Mouse (Mus musculus) kidney, adult 11 months (tissue): ENCODE results near the gene Slc35a3.
"Not testable (repeated sequence)": the region's sequence is repeated elsewhere in the genome, so short reads cannot be mapped to it uniquely, and the experiment has no call there.

Source experiments
- DNase-seq: peaks from one replicate; pipeline ENCODE4 v3.0.0; 2022

Gene Slc35a3

DNA sequence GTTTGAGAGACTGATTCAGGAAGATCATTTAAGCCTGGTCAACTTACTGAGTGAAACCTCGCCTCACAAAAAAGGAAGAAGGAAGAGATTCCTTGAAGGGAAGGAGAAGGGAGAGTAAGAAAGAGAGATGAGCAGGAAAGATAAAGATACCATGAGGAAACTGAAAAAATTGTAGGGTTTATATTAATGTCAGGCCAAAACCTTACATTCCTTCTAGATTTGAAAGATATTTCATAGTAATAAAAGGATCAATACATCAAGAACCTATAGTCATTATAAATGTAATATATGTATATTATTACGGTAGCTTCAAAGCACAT lies 17.0 kb downstream of the Slc35a3 start:
- no peak for DNase-seq

DNA sequence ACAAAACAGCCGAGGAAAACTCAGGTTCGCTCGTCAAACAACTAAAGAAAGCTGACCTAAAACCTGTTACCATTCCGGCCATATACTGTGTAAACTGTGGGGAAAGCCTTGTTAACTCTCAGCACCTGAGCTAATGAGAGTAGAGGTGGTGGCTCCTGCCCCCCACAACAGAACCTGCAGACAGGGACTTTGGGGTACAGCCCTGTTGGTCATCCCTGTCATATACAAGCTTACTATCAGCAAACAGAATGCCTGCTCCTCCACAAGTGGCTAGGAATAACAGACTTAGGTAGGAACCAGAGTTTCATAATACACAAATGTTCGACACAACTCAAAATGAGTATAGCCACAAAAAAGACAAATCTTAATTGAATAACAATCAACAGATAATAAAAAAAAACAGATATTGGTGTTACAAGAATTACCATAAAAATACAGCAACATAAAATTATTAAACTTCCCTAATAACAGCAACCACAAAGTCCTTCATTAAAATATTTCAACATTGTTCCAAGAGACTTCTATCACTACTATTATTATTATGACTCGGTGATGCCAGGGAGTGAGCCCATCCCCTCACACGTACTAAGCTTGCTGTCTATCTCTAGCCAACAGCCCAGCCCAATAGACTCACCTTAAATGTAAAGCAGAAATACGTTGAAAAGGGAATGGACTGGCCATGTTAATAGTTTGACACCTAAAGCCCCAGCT lies 17.5 kb downstream of the Slc35a3 start:
- no peak for DNase-seq

DNA sequence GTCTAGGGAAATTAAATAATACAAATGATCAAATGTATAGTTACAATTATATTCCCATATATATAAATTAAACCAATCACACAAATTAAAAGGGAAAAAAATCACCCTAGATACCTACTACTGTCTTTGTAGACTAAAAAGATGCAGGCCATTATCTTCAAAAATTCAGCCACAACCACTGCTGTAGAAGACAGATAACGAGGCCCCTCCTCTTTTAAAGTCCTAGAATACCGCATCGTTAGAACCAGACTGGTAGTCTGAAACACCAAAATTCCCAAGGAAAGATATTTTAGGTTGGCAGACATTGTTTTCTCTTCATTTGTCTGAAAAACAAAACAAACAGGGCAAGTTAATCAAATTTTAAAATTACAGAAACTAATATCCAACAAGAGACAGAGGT lies 18.3 kb downstream of the Slc35a3 start:
- no peak for DNase-seq

DNA sequence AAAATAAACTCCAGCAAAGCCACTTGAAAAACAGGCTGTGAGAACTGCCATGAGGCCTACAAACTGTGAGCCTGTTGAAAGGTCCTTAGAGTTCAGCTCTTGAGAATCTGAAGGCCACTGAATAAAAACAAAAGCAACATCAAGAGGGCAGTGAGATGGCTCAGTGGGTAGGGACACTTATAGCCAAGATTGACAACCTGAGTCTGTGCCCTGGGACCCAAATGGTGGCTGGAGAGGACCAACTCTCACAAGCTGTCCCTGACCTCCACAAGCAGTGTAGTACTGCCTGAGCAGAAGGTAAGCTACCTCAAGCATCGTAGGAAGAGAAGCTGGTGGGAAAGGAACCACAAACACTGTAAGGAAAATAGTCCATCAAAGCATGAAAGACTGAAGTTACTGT lies 31.5 kb downstream of the Slc35a3 start, which contains the start of gene Gm43191:
Gene Gm43191 (minus strand): TSS at position 101 of the 400 bp plus-strand sequence.
- DNase-seq, result no peak

DNA sequence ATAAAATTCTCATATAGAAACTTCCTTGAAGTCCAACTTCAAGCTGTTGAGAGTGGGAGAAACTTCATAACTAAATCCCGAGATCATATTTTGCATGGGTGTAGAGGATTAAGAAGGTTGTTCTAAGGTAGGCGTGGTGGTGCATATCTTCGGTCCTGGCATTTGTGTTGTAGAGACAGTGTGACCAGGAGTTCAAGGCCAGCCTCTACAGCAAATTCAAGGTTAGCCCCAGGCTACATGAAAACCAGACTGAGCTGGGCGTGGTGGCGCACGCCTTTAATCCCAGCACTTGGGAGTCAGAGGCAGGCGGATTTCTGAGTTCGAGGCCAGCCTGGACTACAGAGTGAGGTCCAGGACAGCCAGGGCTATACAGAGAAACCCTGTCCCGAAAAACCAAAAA lies 48.4 kb downstream of the Slc35a3 start:
- not testable (repeated sequence) for DNase-seq

DNA sequence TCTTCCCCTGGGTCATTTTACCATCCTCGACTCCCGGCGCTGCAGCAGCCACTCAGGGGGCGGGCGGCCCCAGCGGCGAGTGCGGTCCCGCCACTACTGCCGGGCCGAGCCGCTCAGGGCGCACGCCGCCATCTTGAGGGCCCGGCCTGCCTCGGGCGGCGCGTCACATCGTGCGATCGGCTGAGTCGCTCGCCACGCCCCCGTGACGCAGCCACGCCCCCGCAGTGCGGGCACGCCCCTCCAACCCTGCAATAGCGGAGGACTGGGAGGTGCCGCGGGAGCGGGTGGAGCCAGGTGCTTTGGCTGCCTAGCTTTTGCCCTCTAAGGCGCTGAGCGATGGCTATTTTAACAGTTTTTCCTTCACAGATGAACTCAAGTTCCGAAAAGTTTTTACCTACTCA lies 50.2 kb downstream of the Slc35a3 start, which contains the start of gene Mfsd14a:
Gene Mfsd14a (minus strand): TSS at position 215 of the 401 bp plus-strand sequence.
- peak; percentile 98 for DNase-seq

DNA sequence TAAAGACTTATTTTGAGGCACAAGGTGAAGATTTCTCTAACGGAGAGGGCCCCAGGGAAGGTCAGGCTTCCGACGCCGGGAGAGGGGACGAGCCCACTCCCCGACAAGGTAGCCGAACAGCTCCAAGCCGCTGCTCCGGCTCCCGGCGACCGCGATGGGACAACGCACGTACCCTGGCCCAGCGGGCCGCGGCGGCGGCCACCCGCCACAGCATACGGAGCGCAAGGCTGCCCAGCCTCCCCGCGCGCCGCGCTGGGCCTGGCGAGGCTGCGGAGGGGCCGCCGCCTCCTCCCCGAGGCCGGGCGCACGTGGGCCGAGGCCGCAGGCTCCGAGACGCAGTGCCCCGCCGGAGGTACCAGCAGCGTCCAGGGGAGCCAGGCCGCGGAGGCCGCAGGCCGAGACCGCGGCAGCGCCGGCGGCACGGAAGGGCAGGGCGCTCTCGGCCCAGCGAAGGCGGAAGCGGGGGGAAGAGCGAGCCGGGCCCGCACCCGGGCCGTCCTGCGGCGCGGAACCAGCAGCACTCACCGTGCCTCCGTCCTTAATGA lies 50.7 kb downstream of the Slc35a3 start:
- DNase-seq, result no peak

DNA sequence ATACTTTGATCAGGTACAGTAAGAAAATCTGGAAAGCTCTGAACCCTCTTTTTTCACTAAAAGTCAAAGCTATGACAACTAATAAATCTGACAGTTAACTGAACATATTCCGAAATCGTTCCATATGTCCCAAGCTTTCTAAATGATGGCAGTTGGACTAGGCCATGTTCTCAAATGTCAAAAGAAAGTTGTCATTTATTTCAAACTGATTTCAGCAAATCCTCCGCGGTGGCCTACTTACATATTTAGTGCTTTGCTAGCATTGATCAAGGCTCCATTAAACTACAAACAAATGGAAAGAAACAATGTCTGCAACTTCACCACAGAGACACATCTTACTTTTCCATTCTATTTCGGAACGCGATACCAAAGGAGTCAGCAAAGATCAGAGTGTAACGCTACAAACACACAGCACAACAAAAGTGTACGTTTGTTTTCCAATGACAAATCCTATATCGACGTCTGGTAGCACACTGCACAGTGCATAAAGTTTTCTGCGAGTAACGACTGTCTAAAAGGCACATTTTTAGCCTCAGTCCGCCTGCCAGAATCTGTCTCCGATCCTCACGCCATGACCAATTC lies 51.3 kb downstream of the Slc35a3 start:
- no peak for DNase-seq

DNA sequence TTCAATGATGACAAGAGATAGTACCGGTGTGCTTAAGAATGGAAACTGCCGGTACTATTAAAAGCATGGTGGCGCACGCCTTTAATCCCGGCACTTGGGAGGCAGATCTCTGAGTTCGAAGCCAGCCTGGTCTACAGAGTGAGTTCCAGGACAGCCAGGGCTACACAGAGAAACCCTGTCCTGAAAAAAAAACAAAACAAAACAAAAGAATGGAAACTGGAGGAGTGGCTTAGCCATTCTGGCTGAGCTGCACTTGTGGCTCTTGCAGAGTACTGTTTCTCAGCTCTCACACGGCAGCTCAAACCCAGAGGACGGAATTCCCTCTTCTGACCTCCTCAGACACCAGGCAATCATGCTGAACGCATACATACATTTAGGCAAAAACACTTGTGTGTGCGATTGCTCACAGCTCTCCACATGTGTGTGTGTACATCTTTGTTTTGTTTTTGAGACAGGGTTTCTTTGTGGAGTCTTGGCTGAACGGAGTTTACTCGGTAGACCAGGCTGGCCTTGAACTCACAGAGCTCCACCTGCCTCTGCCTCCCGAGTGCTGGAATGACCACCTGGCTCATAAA lies 52.7 kb downstream of the Slc35a3 start:
- no peak for DNase-seq

DNA sequence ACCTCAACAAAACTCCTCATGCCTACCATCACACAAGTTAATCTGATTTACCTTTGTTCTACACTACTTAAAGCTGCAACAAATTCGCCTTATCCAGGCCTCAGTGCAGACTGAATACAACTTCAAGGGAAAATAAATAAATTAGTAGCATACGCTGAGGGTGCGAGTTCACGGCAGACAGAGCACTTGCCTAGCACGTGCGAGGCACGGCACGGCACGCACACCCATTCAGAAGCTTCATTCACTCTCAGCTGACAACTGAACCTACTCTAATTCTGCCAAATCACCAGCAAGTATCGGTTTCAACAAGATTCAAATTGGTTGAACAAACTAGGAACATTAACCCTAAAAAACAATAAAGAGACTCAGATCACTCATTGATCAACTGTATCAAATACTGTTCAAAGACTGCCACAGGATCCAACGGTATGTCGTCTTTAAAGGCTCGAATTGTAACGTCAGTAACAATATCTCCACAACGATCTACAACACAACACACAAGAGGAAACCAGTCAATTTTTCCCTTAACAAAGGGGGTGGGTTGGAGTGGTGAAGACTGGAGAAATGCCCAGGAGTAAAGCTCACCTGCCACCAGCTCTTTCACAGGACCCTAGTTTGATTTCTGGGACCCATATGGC lies 53.6 kb downstream of the Slc35a3 start:
- DNase-seq, result peak; percentile 8

DNA sequence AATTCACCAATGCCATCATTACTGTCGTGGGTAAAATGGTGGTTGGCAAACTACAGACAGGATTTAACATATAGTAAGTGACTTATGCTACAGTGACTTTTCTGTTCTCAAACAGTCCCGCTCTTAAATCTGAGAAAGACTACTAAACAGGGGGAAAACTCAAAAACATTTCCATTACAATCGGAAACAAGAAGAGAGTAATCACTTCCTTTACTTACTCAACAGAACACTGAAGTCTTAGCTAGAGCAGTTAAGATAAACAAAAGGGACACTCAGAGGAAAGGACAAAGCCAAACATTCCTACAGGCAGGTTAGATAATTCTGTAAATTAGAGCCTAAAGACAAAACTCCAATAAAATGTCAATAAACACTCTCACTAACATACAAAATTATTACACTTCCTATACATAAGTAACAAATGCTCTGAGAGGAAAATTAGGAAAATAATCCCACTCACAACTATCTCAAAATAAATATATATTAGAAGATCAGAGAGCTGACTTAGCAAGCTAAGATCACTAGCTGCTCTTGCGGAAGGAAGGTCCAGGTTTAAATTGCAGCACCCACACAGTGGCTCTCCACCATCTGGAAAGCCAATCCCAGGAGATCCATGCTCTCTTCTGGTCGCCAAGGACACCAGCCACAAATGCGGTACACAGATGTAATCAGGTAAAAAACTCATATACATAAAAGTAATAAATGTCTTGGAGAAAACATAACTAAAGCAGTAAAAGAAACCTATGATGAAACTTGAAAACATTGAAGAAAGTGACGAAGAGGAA lies 56.3 kb downstream of the Slc35a3 start:
- DNase-seq, result no peak

DNA sequence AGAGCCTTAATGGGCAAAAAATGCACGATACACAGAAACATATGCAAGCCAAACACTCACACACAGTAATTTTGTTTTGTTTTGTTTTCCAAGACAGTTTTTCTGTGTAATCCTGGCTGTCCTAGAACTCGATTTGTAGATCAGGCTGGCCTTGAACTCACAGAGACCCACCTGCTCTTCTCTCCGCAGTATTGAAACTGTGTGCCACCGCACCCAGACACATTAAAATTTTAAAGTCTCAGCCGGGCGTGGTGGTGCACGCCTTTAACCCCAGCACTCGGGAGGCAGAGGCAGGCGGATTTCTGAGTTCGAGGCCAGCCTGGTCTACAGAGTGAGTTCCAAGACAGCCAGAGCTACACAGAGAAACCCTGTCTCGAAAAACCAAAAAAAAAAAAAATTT lies 58.6 kb downstream of the Slc35a3 start:
- not testable (repeated sequence) for DNase-seq

DNA sequence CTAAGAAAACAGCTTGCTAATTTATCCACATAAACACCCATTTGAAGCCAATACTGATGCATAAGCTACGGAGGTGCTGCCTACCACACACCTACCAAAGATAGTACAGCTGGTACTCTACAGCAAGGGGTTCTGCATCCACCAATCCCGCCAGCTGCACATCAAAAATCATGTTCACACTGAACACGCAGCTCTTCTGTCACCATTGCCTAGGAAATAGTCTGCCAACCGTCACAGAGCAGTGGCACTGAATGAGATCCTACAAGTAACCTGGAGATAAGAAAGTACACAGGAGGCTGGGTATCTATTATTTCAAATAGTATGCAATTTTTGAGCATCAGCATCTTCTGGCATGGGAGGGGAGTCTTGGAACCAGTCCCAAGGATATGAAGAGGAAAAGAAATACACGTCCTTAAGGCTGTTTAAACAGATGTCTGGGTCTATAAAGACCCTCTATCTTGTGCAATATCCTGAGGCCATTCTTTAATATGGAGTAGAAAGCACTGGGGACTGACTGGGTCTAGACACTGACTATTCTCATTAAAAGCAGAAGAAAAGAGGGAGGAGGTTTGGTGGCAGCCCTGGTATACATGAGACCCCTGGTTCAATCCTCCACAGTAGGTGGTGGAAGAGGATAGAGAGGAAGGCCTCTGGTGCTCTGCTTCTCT lies 59.2 kb downstream of the Slc35a3 start:
- DNase-seq, result no peak

DNA sequence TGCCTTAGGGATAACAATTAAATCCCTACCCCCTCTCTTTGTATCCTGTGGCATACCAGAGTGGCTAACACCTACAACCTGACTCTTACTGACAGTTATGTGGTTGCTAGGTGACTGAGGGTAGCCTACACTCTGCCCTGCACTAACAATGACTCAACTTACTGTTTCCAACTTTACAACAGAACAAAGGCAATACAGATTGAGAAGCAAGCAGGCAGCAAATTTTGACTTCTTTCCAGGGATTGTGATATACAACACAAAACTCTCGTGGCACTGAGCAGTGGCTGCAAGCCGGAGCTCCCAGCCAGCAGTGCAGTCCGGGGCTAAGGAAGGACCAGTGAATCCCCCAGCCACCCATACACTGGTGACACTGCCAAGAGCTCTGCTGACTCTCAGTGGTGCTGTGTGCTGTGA lies 60.6 kb downstream of the Slc35a3 start:
- DNase-seq, result no peak

DNA sequence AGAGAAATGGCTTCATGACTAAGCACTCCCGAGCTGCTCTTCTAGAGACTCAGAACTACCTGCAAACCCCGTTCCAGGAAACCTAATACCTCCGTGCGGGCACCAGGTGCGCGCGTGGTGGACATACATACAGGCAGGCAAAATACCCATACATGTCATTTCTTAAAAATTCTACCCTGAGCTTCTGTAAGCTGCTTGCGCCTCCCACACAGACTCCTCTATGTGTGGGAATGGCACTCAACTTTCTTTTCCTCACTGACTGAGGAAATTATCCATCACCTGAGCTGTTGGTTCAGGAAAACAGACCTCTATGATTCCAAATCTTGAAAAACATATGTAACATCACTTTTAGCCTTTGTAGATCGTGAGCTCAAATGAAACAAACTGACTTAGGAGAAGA lies 61.9 kb downstream of the Slc35a3 start:
- DNase-seq, result no peak

DNA sequence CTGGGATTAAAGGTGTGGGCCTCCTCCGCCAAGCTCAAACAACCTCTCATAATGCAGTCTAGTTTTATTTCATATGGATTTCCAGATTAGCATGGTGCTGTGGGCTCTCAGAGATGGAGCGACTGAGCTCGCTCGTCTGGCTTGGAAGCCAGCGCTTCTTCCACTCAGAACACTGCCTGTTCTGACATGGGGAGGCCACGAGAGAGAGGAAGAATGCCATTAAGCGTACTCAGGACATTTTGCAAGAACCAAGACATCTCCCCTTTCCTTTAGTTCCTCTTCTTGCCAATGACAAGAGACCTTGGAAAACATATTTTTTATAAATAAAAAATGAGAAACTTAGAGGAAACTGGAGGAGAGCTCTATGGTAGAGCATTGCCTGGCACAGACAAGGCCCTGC lies 63.8 kb downstream of the Slc35a3 start:
- DNase-seq, result no peak

DNA sequence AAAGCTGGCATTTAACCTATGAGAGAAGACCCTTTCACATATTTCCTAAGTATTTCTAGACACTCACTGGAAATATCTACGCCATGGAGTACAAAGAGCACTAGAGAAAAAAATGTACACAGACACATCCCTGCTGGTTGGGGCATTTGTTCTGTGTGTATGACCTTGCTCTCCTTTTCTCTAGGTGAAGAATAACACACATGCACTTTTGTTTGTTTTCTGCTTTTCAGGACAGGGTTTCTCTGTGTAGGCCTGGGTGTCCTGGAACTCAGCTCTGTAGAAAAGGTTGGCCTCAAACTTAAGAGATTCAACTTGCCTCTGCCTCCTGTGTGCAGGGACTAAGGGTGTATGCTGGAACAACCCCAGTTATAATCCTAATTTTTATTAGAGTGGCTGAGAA lies 66.2 kb downstream of the Slc35a3 start:
- DNase-seq, result no peak

DNA sequence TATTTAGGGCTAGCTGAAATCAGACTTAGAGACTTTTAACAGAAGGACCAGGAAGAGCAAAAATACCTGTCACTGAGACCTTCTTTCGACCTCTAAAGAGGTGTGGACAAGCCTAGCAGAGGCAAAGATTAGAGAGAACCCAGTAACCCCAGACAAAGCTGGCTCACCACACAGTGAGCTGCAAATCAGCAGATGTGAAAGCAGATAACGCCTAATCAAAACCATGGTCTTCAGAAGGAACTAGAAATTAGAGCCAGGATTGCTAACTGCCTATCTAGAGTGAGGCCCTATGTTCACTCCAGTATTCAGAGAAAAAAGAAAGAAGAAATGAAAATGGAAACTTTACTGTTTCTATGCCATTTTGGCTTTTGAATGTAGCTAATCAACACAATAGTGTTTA lies 70.3 kb downstream of the Slc35a3 start:
- no peak for DNase-seq

DNA sequence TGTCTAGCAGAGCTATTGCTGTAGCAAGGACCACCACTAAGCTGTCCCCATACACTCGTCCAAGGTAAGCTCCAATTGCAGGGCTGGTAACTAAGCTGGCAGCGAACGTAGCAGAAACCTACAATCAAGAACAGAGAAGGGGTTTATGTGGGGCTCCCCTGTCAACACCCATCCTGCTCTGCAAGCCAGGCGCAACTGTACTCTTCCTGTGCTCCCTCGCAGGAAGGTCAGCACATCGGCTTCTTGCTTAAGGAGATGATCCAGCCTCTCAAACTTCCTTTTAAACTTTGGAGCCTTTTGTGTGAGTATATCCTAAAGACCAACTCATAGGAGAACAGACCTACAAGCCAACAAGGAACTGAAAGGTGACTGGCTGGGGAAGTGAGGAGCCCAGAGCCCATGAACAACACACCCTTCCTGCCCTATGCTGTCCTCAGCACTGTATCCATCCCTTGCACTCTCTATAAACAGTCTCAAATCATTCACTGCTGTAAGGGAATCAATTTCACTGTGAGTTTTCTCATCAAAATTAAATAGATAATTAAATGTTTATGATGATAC lies 70.7 kb downstream of the Slc35a3 start:
- no peak for DNase-seq

DNA sequence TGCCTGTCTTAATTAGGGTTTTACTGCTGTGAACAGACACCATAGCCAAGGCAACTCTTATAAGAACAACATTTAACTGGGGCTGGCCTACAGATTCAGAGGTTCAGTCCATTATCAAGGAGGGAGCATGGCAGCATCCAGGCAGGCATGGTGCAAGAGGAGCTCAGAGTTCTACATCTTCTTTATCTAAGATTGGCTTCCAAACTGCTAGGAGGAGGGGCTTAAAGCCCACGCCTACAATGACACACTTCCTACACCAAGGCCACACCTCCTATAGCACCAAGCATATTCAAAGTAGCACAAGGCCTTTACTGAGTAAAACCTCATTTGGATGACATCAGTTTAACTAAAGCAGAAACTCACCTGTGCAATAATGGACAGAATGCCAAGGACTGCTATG lies 72.6 kb downstream of the Slc35a3 start:
- DNase-seq, result no peak

DNA sequence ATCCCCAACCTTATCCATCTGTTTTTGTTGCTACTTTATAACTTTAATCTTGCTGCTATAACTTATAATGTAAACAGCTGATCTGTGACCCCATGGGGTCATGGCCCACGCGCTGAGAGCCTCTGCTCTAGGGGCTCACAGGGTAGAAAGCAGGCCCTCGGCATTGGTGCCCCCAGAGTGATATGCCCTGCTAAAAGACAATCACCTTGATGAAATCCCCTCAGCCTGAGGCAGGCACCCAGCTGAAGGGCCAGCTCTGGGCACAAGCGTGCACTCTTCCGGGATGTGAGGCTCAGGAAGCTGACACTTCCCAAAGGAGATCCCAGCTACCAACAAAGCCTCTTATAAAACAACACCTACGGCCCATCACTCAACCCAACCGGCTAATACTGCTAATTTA lies 74.1 kb downstream of the Slc35a3 start:
- no peak for DNase-seq
